Mouse (Mus musculus) lung, postnatal 0 days (tissue): ENCODE measurements around the gene Nfia.

ENCODE experiments used
- CTCF ChIP-seq: IDR thresholded peaks from 2 replicates; pipeline ENCODE4 v1.5.1; 2016; ENCODE audit warnings: antibody characterized with exemption, mild to moderate bottlenecking
- EP300 ChIP-seq: IDR thresholded peaks from 2 replicates; pipeline ENCODE4 v1.6.1; 2016; ENCODE audit warnings: antibody characterized with exemption, mild to moderate bottlenecking, control low read depth

GRCm38 (mm10) chr4:98109911-98110310, 337.4 kb downstream of the Nfia start:
- no peak for TF ChIP-seq CTCF
- TF ChIP-seq EP300: no peak
